ENCODE assay signal across 13 mouse cellular contexts in genomic region chr1:40800908-40801307, GRCm38 (mm10). TPM values are rescaled to one million over a fixed set of nuclear protein-coding genes. Genes with fewer than 3 reads are reported as not detected.
"Had no signal": no experiment of that assay in that cellular context is flagged by ENCODE, and none has a peak within 500 bp of the region (broad histone marks: within the 10 kb centered on the region; RNA-seq: fewer than 3 reads in every experiment).

No protein-coding gene starts in this region.

- DNase-seq: kidney, adult 8-10 months; kidney, postnatal 10 days; kidney, postnatal 36 days; layer of hippocampus, postnatal 36 days; liver, embryonic 13.5 days; lung, adult 2 months; retina, postnatal 1 day; thymus, adult 2 months; thymus, postnatal 14 days; thymus, postnatal 4 days had no signal

- ATAC-seq: midbrain, embryonic 15.5 days had no signal

RNA-seq across cellular contexts. Expression of gene Tmem182, which starts 4.5 kb away (rescaled TPM):
- total RNA-seq: monocyte, adult 5-6 weeks; neutrophil, adult 5-6 weeks had no signal
